Mouse (Mus musculus) bone marrow, adult 2 months (tissue): ENCODE data around the gene Samd1.

ENCODE experiments used
- CTCF ChIP-seq: fragments of 200-500 bp; IDR thresholded peaks from 2 replicates; pipeline ENCODE4 v1.5.1; 2011; ENCODE audit warnings: low read length, control low read depth; ENCODE audit not compliant: control insufficient read depth, insufficient read depth
- POLR2A ChIP-seq: fragments of 200-500 bp; IDR thresholded peaks from 2 replicates; pipeline ENCODE4 v1.6.1; 2011; ENCODE audit warnings: low read depth, mild to moderate bottlenecking, control low read depth, low read length, borderline replicate concordance; ENCODE audit not compliant: control insufficient read depth

- TF ChIP-seq POLR2A (no peak), CTCF (no peak)
These were observed 4.0 kb downstream of the Samd1 start, which contains the start of gene 1700067K01Rik for GRCm38 (mm10) chr8:84001281-84002000.
